Mouse (Mus musculus): ENCODE measurements around the gene Mlh1. TPM values are rescaled to one million over a fixed set of nuclear protein-coding genes. Genes with fewer than 3 reads are reported as not detected.

Gene Mlh1
- total and polyA plus RNA-seq, 2 experiments from 2014 or later, result 16.1 to 19.4 TPM

DNA sequence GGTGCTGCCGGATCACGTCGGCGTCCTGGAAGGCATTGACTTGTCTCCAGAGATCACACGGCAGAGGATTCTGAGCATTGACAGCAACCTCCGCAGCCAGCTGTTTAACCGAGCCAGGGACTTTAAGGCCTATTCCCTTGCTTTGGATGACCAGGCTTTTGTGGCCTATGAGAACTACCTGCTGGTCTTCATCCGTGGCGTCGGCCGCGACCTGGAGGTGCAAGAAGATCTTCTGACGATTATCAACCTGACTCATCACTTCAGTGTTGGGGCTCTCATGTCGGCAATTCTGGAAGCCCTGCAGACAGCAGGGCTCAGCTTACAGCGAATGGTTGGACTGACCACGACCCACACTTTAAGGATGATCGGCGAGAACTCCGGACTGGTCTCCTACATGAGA lies 765 bp upstream of the Mlh1 start:
- H3K4me3 ChIP-seq (ENCODE audit: low read length), result peak overlapping the region; percentile 92
- peak; percentile 32 for DNase-seq (ENCODE audit: low spot score)
- ATAC-seq, result no peak
- H3K27me3 ChIP-seq (ENCODE audit: insufficient read depth, low read length), result no peaks in the 10 kb centered on the region
- TF ChIP-seq CTCF (IDR thresholded peaks at IDR 0.05; ENCODE audit: low read depth), result no peak
- peaks cover 34% of the 10 kb centered on the region for H3K4me1 ChIP-seq (ENCODE audit: insufficient read depth, low read length)
- H3K4me2 ChIP-seq (ENCODE audit: low read depth, low read length), result peak overlapping the region; percentile 91
- 9% methylated on average over 19 of the region's 19 CpGs for WGBS
- no peaks in the 10 kb centered on the region for H3K9me3 ChIP-seq (ENCODE audit: low read length)
- H3K27ac ChIP-seq, result peak overlapping the region; percentile 96
- H3K36me3 ChIP-seq (ENCODE audit: insufficient read depth, low read length), result no peaks in the 10 kb centered on the region
- H3K9ac ChIP-seq (replicated peaks; ENCODE audit: low read length), result peak overlapping the region; percentile 96

DNA sequence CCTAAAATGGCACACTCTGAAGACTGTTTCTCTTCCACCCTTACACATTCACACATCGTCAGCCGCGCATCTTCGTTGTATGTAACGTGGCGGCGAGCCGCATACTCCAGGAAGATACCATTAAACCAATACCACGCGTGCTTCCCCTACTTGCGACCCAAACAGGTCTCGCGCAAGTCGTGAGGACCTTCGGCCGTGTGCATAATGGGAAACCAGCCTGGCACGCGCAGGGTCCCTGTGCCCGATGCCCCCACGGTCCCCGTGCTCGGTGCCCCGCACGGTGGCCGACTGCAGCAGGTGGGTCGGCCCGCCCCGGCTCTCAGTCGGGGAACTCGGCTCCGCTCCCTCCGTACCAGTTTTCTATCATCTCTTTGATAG lies 546 bp downstream of the Mlh1 start:
- peak; percentile 86 for ATAC-seq
- peak overlapping the region; percentile 62 for H3K4me2 ChIP-seq (ENCODE audit: low read depth, low read length)
- H3K27me3 ChIP-seq (ENCODE audit: insufficient read depth, low read length), result no peaks in the 10 kb centered on the region
- peak overlapping the region; percentile 96 for H3K27ac ChIP-seq
- peak overlapping the region; percentile 92 for H3K4me3 ChIP-seq (ENCODE audit: low read length)
- H3K9ac ChIP-seq (replicated peaks; ENCODE audit: low read length), result peak overlapping the region; percentile 71
- peak; percentile 89 for DNase-seq (ENCODE audit: low spot score)
- no peaks in the 10 kb centered on the region for H3K9me3 ChIP-seq (ENCODE audit: low read length)
- peaks cover 29% of the 10 kb centered on the region for H3K4me1 ChIP-seq (ENCODE audit: insufficient read depth, low read length)
- TF ChIP-seq CTCF (IDR thresholded peaks at IDR 0.05; ENCODE audit: low read depth), result no peak
- 2% methylated on average over 32 of the region's 32 CpGs for WGBS
- no peaks in the 10 kb centered on the region for H3K36me3 ChIP-seq (ENCODE audit: insufficient read depth, low read length)

DNA sequence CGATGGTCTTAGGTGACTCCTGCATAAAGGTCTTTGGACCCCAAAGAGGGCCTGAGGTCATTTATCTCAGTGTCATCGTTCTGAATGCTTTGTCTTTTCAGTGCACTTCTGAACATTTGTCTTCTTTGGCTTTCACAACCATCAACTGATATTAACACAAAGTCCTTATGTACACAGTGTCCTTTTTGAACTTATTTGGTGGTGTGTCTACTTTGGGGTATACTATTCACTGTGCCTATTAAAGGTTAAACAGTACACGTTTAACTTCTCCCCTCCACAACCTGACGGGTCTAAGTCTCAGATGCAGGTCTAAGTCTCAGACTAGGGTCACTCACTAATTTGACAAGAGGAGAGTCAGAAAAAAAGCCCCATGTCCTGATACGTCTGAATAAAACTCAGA lies 985 bp downstream of the Mlh1 start:
- H3K4me3 ChIP-seq (ENCODE audit: low read length), result peak overlapping the region; percentile 92

DNA sequence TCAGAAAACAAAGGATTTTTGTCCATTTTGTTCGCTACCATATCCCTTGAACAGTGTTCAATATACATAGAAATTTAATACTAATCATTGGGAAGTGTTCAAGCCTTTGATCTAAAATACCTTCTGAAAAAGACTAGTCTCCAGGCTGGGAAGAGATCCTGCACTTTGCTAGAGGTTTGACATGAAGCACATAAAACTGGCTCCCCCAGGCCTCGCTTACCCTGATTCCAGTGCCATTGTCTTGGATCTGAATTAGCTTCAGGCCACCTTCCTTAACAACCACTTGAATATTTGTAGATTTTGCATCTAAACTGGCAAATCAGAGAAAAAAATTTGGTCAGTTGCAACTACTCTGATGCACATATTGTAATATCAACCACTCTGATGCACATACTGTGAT lies 3.6 kb downstream of the Mlh1 start:
- Histone ChIP-seq H3K9ac (replicated peaks; ENCODE audit: low read length) (no peak overlapping the region), H3K4me1 (ENCODE audit: insufficient read depth, low read length) (peaks cover 8% of the 10 kb centered on the region; the same call in 1 of the 2 replicates), H3K4me2 (ENCODE audit: low read depth, low read length) (no peak overlapping the region), H3K36me3 (ENCODE audit: insufficient read depth, low read length) (peaks cover 12% of the 10 kb centered on the region; the same call in 1 of the 2 replicates), H3K4me3 (ENCODE audit: low read length) (no peak overlapping the region), H3K27ac (no peak overlapping the region), H3K27me3 (ENCODE audit: insufficient read depth, low read length) (no peaks in the 10 kb centered on the region), H3K9me3 (ENCODE audit: low read length) (no peaks in the 10 kb centered on the region)
- 94% methylated on average over 2 of the region's 2 CpGs for WGBS
- ATAC-seq (no peak), DNase-seq (ENCODE audit: low spot score) (no peak)
- no peak for TF ChIP-seq CTCF (IDR thresholded peaks at IDR 0.05; ENCODE audit: low read depth)

More for the DNA sequence above, 985 bp downstream of the Mlh1 start:
- no peak for TF ChIP-seq CTCF (IDR thresholded peaks at IDR 0.05; ENCODE audit: low read depth)
- no peak for ATAC-seq
- 12% methylated on average over 5 of the region's 5 CpGs for WGBS
- Histone ChIP-seq H3K9ac (replicated peaks; ENCODE audit: low read length) (peak overlapping the region; percentile 71), H3K4me1 (ENCODE audit: insufficient read depth, low read length) (peaks cover 28% of the 10 kb centered on the region), H3K4me2 (ENCODE audit: low read depth, low read length) (peak overlapping the region; percentile 62), H3K9me3 (ENCODE audit: low read length) (no peaks in the 10 kb centered on the region), H3K27me3 (ENCODE audit: insufficient read depth, low read length) (no peaks in the 10 kb centered on the region), H3K27ac (peak overlapping the region; percentile 96), H3K36me3 (ENCODE audit: insufficient read depth, low read length) (no peaks in the 10 kb centered on the region)
- no peak for DNase-seq (ENCODE audit: low spot score)

DNA sequence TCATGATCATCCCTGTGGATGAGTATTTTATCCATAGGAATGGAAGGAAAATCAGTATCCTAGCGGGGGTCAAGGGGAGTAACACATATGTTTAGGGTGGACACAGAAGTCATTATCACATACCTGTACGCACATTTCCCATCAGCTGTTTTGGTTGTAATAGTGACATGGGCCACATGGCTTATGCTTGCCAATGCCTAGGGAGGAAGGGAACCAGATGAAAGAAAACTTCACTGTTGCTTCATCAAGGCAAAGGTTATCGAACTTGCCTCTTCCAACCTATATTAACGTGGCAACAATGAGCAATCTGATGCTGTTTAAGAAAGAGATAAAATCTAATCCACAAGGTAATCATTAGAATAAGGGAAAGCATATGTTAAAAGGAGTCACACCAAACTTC lies 10.2 kb downstream of the Mlh1 start:
- H3K4me3 ChIP-seq (ENCODE audit: low read length), result no peak overlapping the region
- DNase-seq (ENCODE audit: low spot score), result no peak
- no peak overlapping the region for H3K9ac ChIP-seq (replicated peaks; ENCODE audit: low read length)
- H3K4me1 ChIP-seq (ENCODE audit: insufficient read depth, low read length), result 0 out of 2 replicates have a peak, but pooled peaks cover 4% of the 10 kb centered on the region
- ATAC-seq, result no peak
- TF ChIP-seq CTCF (IDR thresholded peaks at IDR 0.05; ENCODE audit: low read depth), result no peak
- 92% methylated on average over 4 of the region's 4 CpGs for WGBS
- H3K4me2 ChIP-seq (ENCODE audit: low read depth, low read length), result no peak overlapping the region
- H3K27ac ChIP-seq, result no peak overlapping the region
- no peaks in the 10 kb centered on the region for H3K27me3 ChIP-seq (ENCODE audit: insufficient read depth, low read length)
- H3K9me3 ChIP-seq (ENCODE audit: low read length), result no peaks in the 10 kb centered on the region
- peaks cover 25% of the 10 kb centered on the region for H3K36me3 ChIP-seq (ENCODE audit: insufficient read depth, low read length)

DNA sequence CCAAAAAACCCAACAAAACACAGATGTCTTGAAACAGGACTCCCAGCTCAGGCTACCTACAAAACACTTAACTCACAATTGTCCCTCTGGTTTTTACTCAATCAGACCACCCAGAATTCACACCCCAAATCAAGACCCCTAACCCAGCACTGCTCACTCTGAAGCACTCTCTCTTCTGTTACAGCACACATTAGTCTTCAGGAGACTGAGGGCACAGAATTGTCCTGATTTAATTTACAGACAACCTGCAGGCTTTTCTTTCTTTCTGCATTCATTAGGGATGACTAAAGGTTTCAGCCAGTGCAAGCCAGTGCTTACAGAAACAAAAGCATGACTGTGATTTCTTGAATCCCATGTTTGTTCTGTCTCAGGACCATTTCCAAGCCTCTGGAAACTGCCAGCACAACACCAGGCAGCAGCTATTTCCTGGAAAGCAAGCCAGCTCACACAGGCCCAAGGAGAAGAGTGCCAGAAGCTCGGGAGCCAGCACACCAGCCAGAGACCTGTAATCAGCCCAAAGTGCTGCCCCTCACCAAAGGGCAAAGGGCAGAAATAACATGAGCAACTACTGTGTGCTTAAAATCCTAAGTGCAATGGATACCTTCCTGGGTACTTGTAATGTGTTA lies 11.1 kb downstream of the Mlh1 start:
- Histone ChIP-seq H3K27me3 (ENCODE audit: insufficient read depth, low read length) (no peaks in the 10 kb centered on the region), H3K4me2 (ENCODE audit: low read depth, low read length) (no peak overlapping the region), H3K27ac (peak overlapping the region; percentile 32; the same call in 1 of the 2 replicates), H3K4me1 (ENCODE audit: insufficient read depth, low read length) (0 out of 2 replicates have a peak, but pooled peaks cover 4% of the 10 kb centered on the region), H3K9ac (replicated peaks; ENCODE audit: low read length) (no peak overlapping the region), H3K4me3 (ENCODE audit: low read length) (no peak overlapping the region), H3K36me3 (ENCODE audit: insufficient read depth, low read length) (peaks cover 29% of the 10 kb centered on the region), H3K9me3 (ENCODE audit: low read length) (no peaks in the 10 kb centered on the region)
- ATAC-seq, result peak; percentile 76; the same call in 1 of the 2 replicates
- 54% methylated on average over 1 of the region's 1 CpGs for WGBS
- DNase-seq (ENCODE audit: low spot score), result peak; percentile 60
- no peak for TF ChIP-seq CTCF (IDR thresholded peaks at IDR 0.05; ENCODE audit: low read depth)

DNA sequence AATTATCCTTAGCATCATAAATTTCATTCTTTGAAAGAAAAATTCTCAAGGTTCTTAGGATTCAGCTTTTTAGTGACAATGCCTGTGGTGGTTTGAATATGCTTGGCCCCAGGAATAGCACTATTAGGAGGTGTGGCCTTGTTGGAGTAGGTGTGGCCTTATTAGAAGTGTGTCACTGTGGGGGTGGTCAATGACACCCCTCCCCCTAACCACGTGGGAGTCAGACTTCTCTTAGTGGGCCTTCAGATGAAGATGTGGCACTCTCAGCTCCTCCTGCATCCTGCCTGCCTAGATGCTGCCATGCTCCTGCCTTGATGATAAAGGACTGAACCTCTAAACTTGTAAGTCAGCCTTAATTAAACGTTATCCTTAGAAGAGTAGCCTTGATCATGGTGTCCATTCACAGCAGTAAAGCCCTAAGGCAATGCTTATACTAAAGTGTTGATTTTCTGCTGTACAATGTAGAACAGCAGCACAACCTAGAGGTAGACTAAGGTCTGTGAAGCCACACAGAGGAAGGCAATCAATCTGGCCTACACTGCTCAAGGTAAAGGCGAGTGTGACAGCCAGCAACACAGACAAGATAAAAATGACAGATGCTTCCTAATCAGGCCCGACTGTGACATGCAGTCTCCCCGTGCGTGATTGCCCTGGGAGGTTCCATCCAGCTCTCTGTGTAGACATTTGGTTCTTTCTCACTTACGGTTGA lies 19.3 kb downstream of the Mlh1 start:
- Histone ChIP-seq H3K4me3 (ENCODE audit: low read length) (no peak overlapping the region), H3K27ac (no peak overlapping the region), H3K9ac (replicated peaks; ENCODE audit: low read length) (no peak overlapping the region), H3K9me3 (ENCODE audit: low read length) (no peaks in the 10 kb centered on the region), H3K4me2 (ENCODE audit: low read depth, low read length) (no peak overlapping the region), H3K36me3 (ENCODE audit: insufficient read depth, low read length) (peaks cover 28% of the 10 kb centered on the region), H3K27me3 (ENCODE audit: insufficient read depth, low read length) (no peaks in the 10 kb centered on the region), H3K4me1 (ENCODE audit: insufficient read depth, low read length) (no peaks in the 10 kb centered on the region)
- ATAC-seq (peak; percentile 68), DNase-seq (ENCODE audit: low spot score) (peak; percentile 19)
- TF ChIP-seq CTCF (IDR thresholded peaks at IDR 0.05; ENCODE audit: low read depth), result peak; percentile 56
- WGBS, result 79% methylated on average over 7 of the region's 7 CpGs
